Mouse (Mus musculus): Measurements from ENCODE around the gene Nde1. TPM values are rescaled to one million over a fixed set of nuclear protein-coding genes. Genes with fewer than 3 reads are reported as not detected.

Gene Nde1
- polyA plus RNA-seq (2015; fragmentation: Nextera tagmentation; extraction: Ambion mirVana) = 37.7 TPM in 2 replicates

DNA sequence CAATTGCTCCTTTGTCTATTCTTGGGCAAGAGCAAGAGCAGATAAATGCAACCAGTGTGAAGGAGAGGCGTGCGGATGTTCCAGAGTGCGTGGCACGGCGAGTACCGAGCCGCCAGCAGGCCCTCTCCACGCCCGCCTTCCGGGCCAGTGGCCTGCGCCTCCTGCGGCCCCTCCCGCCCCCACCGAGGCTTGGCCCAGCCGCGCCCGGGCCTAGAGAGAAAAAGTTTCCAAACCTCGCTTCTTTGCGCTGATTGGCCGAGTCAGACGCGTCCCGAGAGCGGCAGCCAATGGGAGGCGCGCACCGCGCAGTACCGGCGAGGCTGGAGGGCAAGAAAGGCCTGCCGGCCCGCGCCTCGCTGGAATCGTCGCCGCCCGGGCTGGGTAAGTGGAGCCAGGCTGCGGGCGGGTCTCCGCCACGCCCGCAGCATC is at the start of gene Nde1, which contains the start of gene Marf1:
Gene Nde1, plus strand, starts transcription at position 288 of the 429 bp plus-strand sequence.
Gene Marf1, minus strand, starts transcription at position 364 of the 429 bp plus-strand sequence.
- Histone ChIP-seq H3K27ac (ENCODE audit: low read length) (peak within 1 kb of the TSS; percentile 89), H3K4me2 (replicated peaks; ENCODE audit: low read depth, low read length) (peak within 1 kb of the TSS; percentile 74), H3K36me3 (ENCODE audit: insufficient read depth, low read length) (no peaks in the 10 kb centered on the region), H3K9me3 (ENCODE audit: low read length) (no peaks in the 10 kb centered on the region), H3K4me3 (ENCODE audit: low read depth, low read length) (peak within 1 kb of the TSS; percentile 62), H3K27me3 (replicated peaks; ENCODE audit: insufficient read depth, low read length) (no peaks in the 10 kb centered on the region), H3K4me1 (ENCODE audit: insufficient read depth, low read depth, low read length) (peaks cover 10% of the 10 kb centered on the region), H3K9ac (replicated peaks; ENCODE audit: low read depth) (peak within 1 kb of the TSS; percentile 69)
- ATAC-seq (peak; percentile 87), DNase-seq (ENCODE audit: low spot score) (peak; percentile 97)
- WGBS = 1% methylated on average over 31 of the region's 43 CpGs
- TF ChIP-seq EP300 (IDR thresholded peaks at IDR 0.05) = no peak

DNA sequence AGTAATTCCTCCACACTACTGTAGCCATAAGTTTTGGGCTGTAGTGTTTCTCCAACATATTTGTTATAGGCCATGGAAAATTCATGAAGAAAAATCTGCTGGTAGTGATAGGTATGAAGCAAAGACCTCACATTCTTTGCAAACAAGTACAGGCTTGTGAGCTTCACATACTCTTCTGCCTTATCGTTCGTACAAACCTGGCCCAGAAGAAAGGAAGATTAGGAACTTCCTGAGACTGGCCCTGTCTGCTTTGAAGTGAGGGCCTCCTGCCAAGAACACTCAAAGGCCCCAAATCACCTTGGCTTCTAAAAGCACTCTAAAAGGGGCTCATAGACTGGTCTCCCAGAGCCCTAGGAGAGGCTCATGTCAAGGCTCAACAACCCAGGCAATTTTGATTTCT is 45.8 kb upstream of the Nde1 start:
- no peak for TF ChIP-seq CTCF (IDR thresholded peaks at IDR 0.05)
- no peak for TF ChIP-seq EP300 (IDR thresholded peaks at IDR 0.05)
- Histone ChIP-seq H3K4me2 (replicated peaks; ENCODE audit: low read depth, low read length) (no peak overlapping the region), H3K4me3 (ENCODE audit: low read depth, low read length) (no peak overlapping the region), H3K4me1 (ENCODE audit: insufficient read depth, low read depth, low read length) (no peaks in the 10 kb centered on the region), H3K27me3 (replicated peaks; ENCODE audit: insufficient read depth, low read length) (no peaks in the 10 kb centered on the region), H3K36me3 (ENCODE audit: insufficient read depth, low read length) (peaks cover 35% of the 10 kb centered on the region), H3K9me3 (ENCODE audit: low read length) (no peaks in the 10 kb centered on the region), H3K27ac (ENCODE audit: low read length) (no peak overlapping the region), H3K9ac (replicated peaks; ENCODE audit: low read depth) (no peak overlapping the region)
- DNase-seq (ENCODE audit: low spot score) (no peak), ATAC-seq (no peak)
- 40% methylated on average over 2 of the region's 2 CpGs for whole genome bisulfite sequencing

GRCm38 (mm10) chr16:14120941-14121340 is 42.1 kb upstream of the Nde1 start:
- WGBS = 97% methylated on average over 5 of the region's 5 CpGs
- no peak overlapping the region for H3K9ac ChIP-seq (replicated peaks; ENCODE audit: low read depth)
- no peak overlapping the region for H3K4me2 ChIP-seq (replicated peaks; ENCODE audit: low read depth, low read length)
- no peak overlapping the region for H3K4me3 ChIP-seq (ENCODE audit: low read depth, low read length)
- TF ChIP-seq CTCF (IDR thresholded peaks at IDR 0.05) (no peak), EP300 (IDR thresholded peaks at IDR 0.05) (no peak)
- ATAC-seq (no peak), DNase-seq (ENCODE audit: low spot score) (no peak)
- H3K27me3 ChIP-seq (replicated peaks; ENCODE audit: insufficient read depth, low read length) = no peaks in the 10 kb centered on the region
- no peaks in the 10 kb centered on the region for H3K4me1 ChIP-seq (ENCODE audit: insufficient read depth, low read depth, low read length)
- H3K9me3 ChIP-seq (ENCODE audit: low read length) = no peaks in the 10 kb centered on the region
- H3K27ac ChIP-seq (ENCODE audit: low read length) = no peak overlapping the region
- H3K36me3 ChIP-seq (ENCODE audit: insufficient read depth, low read length) = peaks cover 45% of the 10 kb centered on the region

GRCm38 (mm10) chr16:14121563-14121962 is 41.5 kb upstream of the Nde1 start:
- Histone ChIP-seq H3K4me3 (ENCODE audit: low read depth, low read length) (no peak overlapping the region), H3K9me3 (ENCODE audit: low read length) (no peaks in the 10 kb centered on the region), H3K27me3 (replicated peaks; ENCODE audit: insufficient read depth, low read length) (no peaks in the 10 kb centered on the region), H3K36me3 (ENCODE audit: insufficient read depth, low read length) (peaks cover 45% of the 10 kb centered on the region), H3K4me2 (replicated peaks; ENCODE audit: low read depth, low read length) (no peak overlapping the region), H3K27ac (ENCODE audit: low read length) (no peak overlapping the region), H3K4me1 (ENCODE audit: insufficient read depth, low read depth, low read length) (no peaks in the 10 kb centered on the region), H3K9ac (replicated peaks; ENCODE audit: low read depth) (no peak overlapping the region)
- TF ChIP-seq CTCF (IDR thresholded peaks at IDR 0.05) (no peak), EP300 (IDR thresholded peaks at IDR 0.05) (no peak)
- 94% methylated on average over 7 of the region's 7 CpGs for WGBS
- ATAC-seq (no peak), DNase-seq (ENCODE audit: low spot score) (no peak)

- DNase-seq (ENCODE audit: low spot score) (no peak), ATAC-seq (no peak)
- Histone ChIP-seq H3K4me3 (ENCODE audit: low read depth, low read length) (no peak overlapping the region), H3K4me2 (replicated peaks; ENCODE audit: low read depth, low read length) (no peak overlapping the region), H3K36me3 (ENCODE audit: insufficient read depth, low read length) (peaks cover 48% of the 10 kb centered on the region), H3K9me3 (ENCODE audit: low read length) (no peaks in the 10 kb centered on the region), H3K9ac (replicated peaks; ENCODE audit: low read depth) (no peak overlapping the region), H3K27me3 (replicated peaks; ENCODE audit: insufficient read depth, low read length) (no peaks in the 10 kb centered on the region), H3K4me1 (ENCODE audit: insufficient read depth, low read depth, low read length) (no peaks in the 10 kb centered on the region), H3K27ac (ENCODE audit: low read length) (no peak overlapping the region)
- 0 out of 2 replicates have a peak, but pooled peaks have one; percentile 17 for TF ChIP-seq CTCF (IDR thresholded peaks at IDR 0.05)
- TF ChIP-seq EP300 (IDR thresholded peaks at IDR 0.05) = no peak
Measured at GRCm38 (mm10) chr16:14122586-14122985, 40.5 kb upstream of the Nde1 start.

DNA sequence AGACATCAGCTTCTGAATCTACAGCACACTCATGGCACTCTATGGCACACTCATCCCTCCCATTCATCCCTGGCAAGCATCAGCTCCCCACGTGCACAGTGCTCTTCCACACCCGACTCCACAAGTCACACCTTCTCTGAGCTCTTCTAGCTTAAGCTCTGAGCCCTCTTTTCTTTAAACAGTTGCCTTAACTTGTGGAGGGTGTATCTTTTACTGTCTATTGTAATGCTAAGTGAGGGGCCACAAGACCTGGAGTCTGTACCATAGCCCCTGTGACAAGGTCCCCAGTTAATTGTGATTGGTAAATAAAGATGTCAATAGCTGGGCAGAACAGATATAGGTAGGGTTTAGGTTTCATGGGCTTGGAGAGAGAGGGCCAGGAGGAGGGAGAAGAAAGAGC is 39.2 kb upstream of the Nde1 start:
- H3K36me3 ChIP-seq (ENCODE audit: insufficient read depth, low read length) = peaks cover 52% of the 10 kb centered on the region

DNA sequence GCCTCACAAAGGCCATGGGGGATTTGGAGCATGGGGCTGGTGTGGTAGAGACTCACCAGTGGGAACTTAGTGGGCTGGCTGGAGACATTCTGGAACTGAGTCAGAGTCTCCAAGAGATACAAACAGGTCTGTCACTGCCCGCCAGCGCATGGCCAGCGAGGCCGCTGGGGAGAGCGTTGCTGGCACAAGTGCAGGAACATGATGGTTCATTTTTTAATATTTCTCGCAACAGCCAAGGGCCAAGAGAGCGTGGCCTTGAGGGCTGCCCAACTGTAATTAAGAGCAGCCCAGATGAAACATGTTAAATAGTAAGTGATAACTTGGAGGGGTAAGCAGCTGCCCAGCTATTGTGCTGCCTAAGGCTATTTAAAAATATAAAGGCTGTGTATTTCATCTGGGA is 38.4 kb upstream of the Nde1 start:
- no peak overlapping the region for H3K4me2 ChIP-seq (replicated peaks; ENCODE audit: low read depth, low read length)
- peak; percentile 32 for DNase-seq (ENCODE audit: low spot score)
- H3K36me3 ChIP-seq (ENCODE audit: insufficient read depth, low read length) = peaks cover 59% of the 10 kb centered on the region
- no peaks in the 10 kb centered on the region for H3K27me3 ChIP-seq (replicated peaks; ENCODE audit: insufficient read depth, low read length)
- peak; percentile 85 for ATAC-seq
- TF ChIP-seq CTCF (IDR thresholded peaks at IDR 0.05) = no peak
- no peak for TF ChIP-seq EP300 (IDR thresholded peaks at IDR 0.05)
- no peaks in the 10 kb centered on the region for H3K9me3 ChIP-seq (ENCODE audit: low read length)
- no peaks in the 10 kb centered on the region for H3K4me1 ChIP-seq (ENCODE audit: insufficient read depth, low read depth, low read length)
- no peak overlapping the region for H3K27ac ChIP-seq (ENCODE audit: low read length)
- H3K4me3 ChIP-seq (ENCODE audit: low read depth, low read length) = no peak overlapping the region
- WGBS = 65% methylated on average over 7 of the region's 7 CpGs
- H3K9ac ChIP-seq (replicated peaks; ENCODE audit: low read depth) = no peak overlapping the region

More for the DNA sequence above, 39.2 kb upstream of the Nde1 start:
- no peak for ATAC-seq
- no peak overlapping the region for H3K4me2 ChIP-seq (replicated peaks; ENCODE audit: low read depth, low read length)
- TF ChIP-seq CTCF (IDR thresholded peaks at IDR 0.05) (no peak), EP300 (IDR thresholded peaks at IDR 0.05) (no peak)
- no peak overlapping the region for H3K4me3 ChIP-seq (ENCODE audit: low read depth, low read length)
- no peaks in the 10 kb centered on the region for H3K4me1 ChIP-seq (ENCODE audit: insufficient read depth, low read depth, low read length)
- H3K9me3 ChIP-seq (ENCODE audit: low read length) = no peaks in the 10 kb centered on the region
- H3K27me3 ChIP-seq (replicated peaks; ENCODE audit: insufficient read depth, low read length) = no peaks in the 10 kb centered on the region
- 84% methylated on average over 2 of the region's 2 CpGs for WGBS
- no peak overlapping the region for H3K9ac ChIP-seq (replicated peaks; ENCODE audit: low read depth)
- no peak overlapping the region for H3K27ac ChIP-seq (ENCODE audit: low read length)
- no peak for DNase-seq (ENCODE audit: low spot score)
